10 mouse cellular contexts compared by ENCODE assay signal in the genomic region with DNA sequence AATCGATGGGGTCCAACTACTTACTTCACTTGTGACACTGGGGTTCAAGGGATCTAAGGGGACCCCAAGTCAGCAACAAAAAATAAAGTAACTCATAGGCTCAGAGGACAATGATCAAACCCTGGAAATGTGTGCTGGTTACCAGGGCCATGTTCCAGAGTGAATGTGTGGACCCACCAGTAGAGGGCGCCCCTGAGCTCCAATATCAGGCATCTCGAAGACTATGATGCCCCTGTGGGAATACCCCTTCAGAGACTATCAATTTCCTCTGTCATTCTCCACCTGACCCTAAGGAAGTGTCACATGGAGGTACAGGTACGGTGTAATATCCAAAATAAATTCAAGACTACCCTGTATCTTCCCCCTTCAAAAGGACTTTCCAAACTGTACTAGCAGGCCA.
A peak's percentile ranks its signal among the peaks of the same experiment; 100 is the strongest.
DNase-seq lines count a peak whose midpoint lies in the region; ATAC-seq and TF ChIP-seq lines count a peak whose summit lies in the region.
"Had no signal": no experiment of that assay in that cellular context is flagged by ENCODE, and none has a peak within 500 bp of the region (broad histone marks: within the 10 kb centered on the region; RNA-seq: fewer than 3 reads in every experiment).

No protein-coding gene starts in this region.

- WGBS in forebrain, postnatal 0 days: 48% methylated on average over 4 of the region's 4 CpGs
- 43% methylated on average over 4 of the region's 4 CpGs for WGBS in forebrain, embryonic 12.5 days
- WGBS in liver, embryonic 11.5 days: 46% methylated on average over 4 of the region's 4 CpGs

- DNase-seq in forebrain, postnatal 0 days: no peak
- DNase-seq in lung, adult 18-20 months: peak; percentile 43 to 45
- no peak for DNase-seq in lung, postnatal 25 days (ENCODE audit: low spot score)
- peak; percentile 70 for DNase-seq in MEL (ENCODE audit: low read depth, low spot score)
- DNase-seq in cerebellum, postnatal 36 days: peak; percentile 63 to 65
- peak; percentile 49 for DNase-seq in liver, embryonic 11.5 days (ENCODE audit: low spot score)
- DNase-seq in testis, postnatal 10 days (ENCODE audit: low spot score): peak; percentile 69

- no peak overlapping the region for H3K4me2 ChIP-seq in forebrain, postnatal 0 days (ENCODE audit: low read depth)
- no peak overlapping the region for H3K4me2 ChIP-seq in forebrain, embryonic 12.5 days
- no peak overlapping the region for H3K4me2 ChIP-seq in liver, embryonic 11.5 days
- H3K4me2 ChIP-seq: heart, embryonic 15.5 days had no signal

- TF ChIP-seq EP300 in MEL (IDR thresholded peaks at IDR 0.05; ENCODE audit: low read depth in 1 of 2, low read length in 2 of 2): no peak

- TF ChIP-seq CTCF in forebrain, postnatal 0 days (IDR thresholded peaks at IDR 0.05; ENCODE audit: low read depth): peak; percentile 59
- peak; percentile 92 to 98 (median 97) for TF ChIP-seq CTCF in MEL (IDR thresholded peaks at IDR 0.05 in 2 of 3, conservative IDR thresholded peaks at IDR 0.05 in 1 of 3; ENCODE audit: control insufficient read depth in 1 of 3, insufficient read depth in 1 of 3, low read depth in 2 of 3, low read length in 3 of 3, poor library complexity in 1 of 3, severe bottlenecking in 1 of 3)

- peak; percentile 72 for TF ChIP-seq RAD21 in MEL (IDR thresholded peaks at IDR 0.05; ENCODE audit: low read depth, low read length)

- H3K4me3 ChIP-seq in forebrain, postnatal 0 days (ENCODE audit: low read depth, low read length): no peak overlapping the region
- no peak overlapping the region for H3K4me3 ChIP-seq in forebrain, embryonic 12.5 days (replicated peaks)
- no peak overlapping the region for H3K4me3 ChIP-seq in MEL (ENCODE audit: control insufficient read depth in 1 of 2, insufficient read depth in 1 of 2, low read depth in 2 of 2, low read length in 2 of 2)
- H3K4me3 ChIP-seq in liver, embryonic 11.5 days (ENCODE audit: low read depth, low read length): no peak overlapping the region
- H3K4me3 ChIP-seq: heart, embryonic 15.5 days had no signal

- no peaks in the 10 kb centered on the region for H3K79me2 ChIP-seq in MEL (ENCODE audit: control insufficient read depth, insufficient read depth, low read length, poor library complexity)

- H3K27me3 ChIP-seq in forebrain, postnatal 0 days (ENCODE audit: insufficient read depth, low read length): no peaks in the 10 kb centered on the region
- H3K27me3 ChIP-seq in forebrain, embryonic 12.5 days: no peaks in the 10 kb centered on the region
- no peaks in the 10 kb centered on the region for H3K27me3 ChIP-seq in MEL (ENCODE audit: control insufficient read depth in 1 of 2, insufficient read depth in 2 of 2, low read length in 2 of 2)
- no peaks in the 10 kb centered on the region for H3K27me3 ChIP-seq in liver, embryonic 11.5 days (replicated peaks; ENCODE audit: control insufficient read depth, insufficient read depth, low read length)
- H3K27me3 ChIP-seq: heart, embryonic 15.5 days had no signal

- H3K4me1 ChIP-seq in forebrain, postnatal 0 days (ENCODE audit: insufficient read depth): no peaks in the 10 kb centered on the region
- H3K4me1 ChIP-seq in forebrain, embryonic 12.5 days: no peaks in the 10 kb centered on the region
- no peaks in the 10 kb centered on the region for H3K4me1 ChIP-seq in MEL (ENCODE audit: control insufficient read depth in 1 of 2, insufficient read depth in 2 of 2, low read length in 2 of 2)
- no peaks in the 10 kb centered on the region for H3K4me1 ChIP-seq in liver, embryonic 11.5 days (replicated peaks; ENCODE audit: control insufficient read depth, insufficient read depth, low read length)

- H3K36me3 ChIP-seq in forebrain, postnatal 0 days (ENCODE audit: insufficient read depth): no peaks in the 10 kb centered on the region
- H3K36me3 ChIP-seq in forebrain, embryonic 12.5 days (replicated peaks): no peaks in the 10 kb centered on the region
- H3K36me3 ChIP-seq in MEL (ENCODE audit: control insufficient read depth in 1 of 2, insufficient read depth in 2 of 2, low read length in 2 of 2): no peaks in the 10 kb centered on the region; a peak in 2 of 4 replicates
- H3K36me3 ChIP-seq in liver, embryonic 11.5 days (ENCODE audit: control insufficient read depth, insufficient read depth, low read length): no peaks in the 10 kb centered on the region

- H3K27ac ChIP-seq in forebrain, postnatal 0 days (ENCODE audit: low read depth, low read length): no peak overlapping the region
- no peak overlapping the region for H3K27ac ChIP-seq in forebrain, embryonic 12.5 days
- no peak overlapping the region for H3K27ac ChIP-seq in MEL (ENCODE audit: control insufficient read depth, low read depth, low read length)
- H3K27ac ChIP-seq in liver, embryonic 11.5 days (ENCODE audit: low read depth, low read length): no peak overlapping the region
- H3K27ac ChIP-seq: heart, embryonic 15.5 days; macrophage had no signal

- no peak for ATAC-seq in forebrain, postnatal 0 days
- no peak for ATAC-seq in forebrain, embryonic 12.5 days (ENCODE audit: low FRiP score)
- no peak for ATAC-seq in liver, embryonic 11.5 days (replicated peaks; ENCODE audit: low FRiP score)

- H3K9ac ChIP-seq in forebrain, postnatal 0 days: no peak overlapping the region
- H3K9ac ChIP-seq in forebrain, embryonic 12.5 days: no peak overlapping the region
- no peak overlapping the region for H3K9ac ChIP-seq in MEL (ENCODE audit: control insufficient read depth, low read depth, low read length, poor library complexity, severe bottlenecking)
- no peak overlapping the region for H3K9ac ChIP-seq in liver, embryonic 11.5 days (ENCODE audit: low read depth, low read length)
- H3K9ac ChIP-seq: heart, embryonic 15.5 days had no signal

- no peak for TF ChIP-seq POLR2A in MEL (IDR thresholded peaks at IDR 0.05; ENCODE audit: control insufficient read depth in 1 of 2, insufficient read depth in 1 of 2, low read depth in 1 of 2, low read length in 2 of 2, poor library complexity in 1 of 2)

- H3K9me3 ChIP-seq in forebrain, postnatal 0 days (ENCODE audit: low read length): no peaks in the 10 kb centered on the region
- no peaks in the 10 kb centered on the region for H3K9me3 ChIP-seq in forebrain, embryonic 12.5 days
- no peaks in the 10 kb centered on the region for H3K9me3 ChIP-seq in MEL (replicated peaks; ENCODE audit: insufficient read depth, low read length)
- no peaks in the 10 kb centered on the region for H3K9me3 ChIP-seq in liver, embryonic 11.5 days (ENCODE audit: control insufficient read depth, low read length)
- H3K9me3 ChIP-seq: heart, embryonic 15.5 days had no signal

TF ChIP-seq in MEL, 35 proteins besides CTCF, POLR2A, EP300 and RAD21:
- no peak for TF ChIP-seq JUND (IDR thresholded peaks at IDR 0.05; ENCODE audit: low read depth, low read length)
- peak; percentile 87 for TF ChIP-seq SMC3 (IDR thresholded peaks at IDR 0.05; ENCODE audit: low read depth, low read length)
- peak; percentile 51 for TF ChIP-seq ZC3H11A (IDR thresholded peaks at IDR 0.05; ENCODE audit: low read depth, low read length)

Comparison
In these comparisons a context has a peak if more than half of its experiments do, and no peak if none do; other contexts are left out.
1. DNase-seq: peak in lung, adult 18-20 months (2 of 2), MEL (single experiment), cerebellum, postnatal 36 days (2 of 2), liver, embryonic 11.5 days (single experiment) and testis, postnatal 10 days (single experiment); none in forebrain, postnatal 0 days (single experiment) and lung, postnatal 25 days (single experiment).